Mouse (Mus musculus) liver, embryonic 15.5 days (tissue): ENCODE results near the gene Fgr. TPM values are rescaled to one million over a fixed set of nuclear protein-coding genes. Genes with fewer than 3 reads are reported as not detected.
"Not testable (repeated sequence)": the region's sequence is repeated elsewhere in the genome, so short reads cannot be mapped to it uniquely, and the experiment has no call there.

Experiments used
- ATAC-seq: fragments of 200-750 bp; cut with Nextera tagmentation; 2 replicates; pipeline ENCODE4 v1.8.0; 2017; ENCODE audit warnings: moderate number of reproducible peaks, mild to moderate bottlenecking, moderate library complexity; ENCODE audit not compliant: insufficient read depth
- H3K27ac ChIP-seq: fragments of 300-500 bp; sonication (generic); replicated peaks from 2 replicates; pipeline ENCODE4 v1.5.1; 2015; ENCODE audit warnings: mild to moderate bottlenecking, inconsistent platforms
- H3K27me3 ChIP-seq: fragments of 300-500 bp; sonication (generic); 2 replicates; pipeline ENCODE4 v1.6.1; 2015; ENCODE audit warnings: mild to moderate bottlenecking, inconsistent platforms
- H3K36me3 ChIP-seq: fragments of 300-500 bp; sonication (generic); replicated peaks from 2 replicates; pipeline ENCODE4 v1.6.1; 2015; ENCODE audit warnings: moderate library complexity, mild to moderate bottlenecking, inconsistent platforms
- H3K4me1 ChIP-seq: fragments of 300-500 bp; sonication (generic); replicated peaks from 2 replicates; pipeline ENCODE4 v1.6.1; 2015; ENCODE audit warnings: inconsistent platforms
- H3K4me2 ChIP-seq: fragments of 300-500 bp; sonication (generic); 2 replicates; pipeline ENCODE4 v1.6.1; 2015; ENCODE audit warnings: moderate library complexity, mild to moderate bottlenecking, inconsistent platforms
- H3K4me3 ChIP-seq: fragments of 300-500 bp; sonication (generic); replicated peaks from 2 replicates; pipeline ENCODE4 v1.5.1; 2015; ENCODE audit warnings: mild to moderate bottlenecking, inconsistent platforms
- H3K9ac ChIP-seq: fragments of 300-500 bp; sonication (generic); 2 replicates; pipeline ENCODE4 v1.6.1; 2015; ENCODE audit warnings: moderate library complexity, mild to moderate bottlenecking, inconsistent platforms
- H3K9me3 ChIP-seq: fragments of 300-500 bp; sonication (generic); replicated peaks from 2 replicates; pipeline ENCODE4 v1.6.1; 2016; ENCODE audit warnings: inconsistent platforms
- WGBS: fragments of 180-500 bp; shearing (Covaris S2); methylation state at CpG from one replicate; pipeline ENCODE4 v1.1.7; 2015; ENCODE audit warnings: mixed read lengths; ENCODE audit not compliant: insufficient replicate concordance; 5-methylcytosine and 5-hydroxymethylcytosine counted together
- polyA plus RNA-seq: library from polyadenylated mRNA; unstranded; fragments of >200 nt; fragmentation: Nextera tagmentation; extraction: Ambion mirVana; gene quantifications from 2 replicates; pipeline ENCODE4 v1.2.1, GENCODE M21; 2015

The Fgr gene
- polyA plus RNA-seq, 1 experiment from 2014 or later, result 2.8 TPM

DNA sequence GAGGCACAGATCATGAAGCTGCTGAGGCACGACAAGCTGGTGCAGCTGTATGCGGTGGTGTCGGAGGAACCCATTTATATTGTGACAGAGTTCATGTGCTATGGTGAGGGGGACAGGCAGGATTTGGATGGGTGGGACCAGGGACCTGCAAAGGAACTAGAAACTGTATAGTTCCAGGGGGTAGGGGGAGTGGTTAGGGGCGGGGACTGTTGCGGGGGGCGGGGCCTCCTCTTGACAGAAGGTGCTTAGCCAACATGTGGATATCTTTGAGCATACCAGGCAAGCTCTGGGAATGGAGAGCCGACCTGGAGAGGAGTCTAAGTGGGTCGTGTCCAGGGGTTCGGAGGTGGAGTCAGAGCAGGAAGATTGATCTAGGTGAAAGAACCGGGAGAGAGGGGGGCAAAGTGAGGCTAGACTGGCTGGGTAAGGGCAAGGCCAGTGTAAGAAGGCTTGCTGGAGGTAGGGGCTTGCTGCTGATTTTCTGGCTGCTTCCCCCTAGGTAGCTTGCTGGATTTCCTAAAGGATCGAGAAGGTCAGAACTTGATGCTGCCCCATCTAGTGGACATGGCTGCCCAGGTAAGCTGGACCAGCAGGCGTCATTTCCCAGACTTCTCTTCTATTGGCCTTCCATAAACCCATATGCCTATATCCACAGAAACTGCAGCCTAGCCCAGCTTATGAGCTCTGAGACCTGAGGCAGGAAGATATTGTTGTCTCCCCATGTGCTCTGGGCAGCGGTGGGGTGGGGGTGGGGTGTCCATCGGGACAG is 23.8 kb downstream of the Fgr start:
- Histone ChIP-seq H3K36me3 (no peaks in the 10 kb centered on the region), H3K27ac (no peak overlapping the region), H3K4me2 (no peak overlapping the region), H3K4me1 (0 out of 2 replicates have a peak, but pooled peaks cover 1% of the 10 kb centered on the region), H3K27me3 (peaks cover 3% of the 10 kb centered on the region; the same call in 1 of the 2 replicates), H3K9me3 (no peaks in the 10 kb centered on the region), H3K9ac (no peak overlapping the region), H3K4me3 (no peak overlapping the region)
- 44% methylated on average over 14 of the region's 14 CpGs for WGBS
- ATAC-seq, result no peak

GRCm38 (mm10) chr4:133002896-133003295 is 29.0 kb downstream of the Fgr start:
- ATAC-seq, result no peak
- H3K4me1 ChIP-seq, result peaks cover 36% of the 10 kb centered on the region
- no peak overlapping the region for H3K4me3 ChIP-seq
- WGBS, result 56% methylated on average over 10 of the region's 10 CpGs
- no peaks in the 10 kb centered on the region; the same call in 1 of the 2 replicates for H3K36me3 ChIP-seq
- no peak overlapping the region for H3K9ac ChIP-seq
- no peak overlapping the region for H3K27ac ChIP-seq
- no peaks in the 10 kb centered on the region for H3K9me3 ChIP-seq
- peaks cover 9% of the 10 kb centered on the region; the same call in 1 of the 2 replicates for H3K27me3 ChIP-seq
- H3K4me2 ChIP-seq, result no peak overlapping the region

DNA sequence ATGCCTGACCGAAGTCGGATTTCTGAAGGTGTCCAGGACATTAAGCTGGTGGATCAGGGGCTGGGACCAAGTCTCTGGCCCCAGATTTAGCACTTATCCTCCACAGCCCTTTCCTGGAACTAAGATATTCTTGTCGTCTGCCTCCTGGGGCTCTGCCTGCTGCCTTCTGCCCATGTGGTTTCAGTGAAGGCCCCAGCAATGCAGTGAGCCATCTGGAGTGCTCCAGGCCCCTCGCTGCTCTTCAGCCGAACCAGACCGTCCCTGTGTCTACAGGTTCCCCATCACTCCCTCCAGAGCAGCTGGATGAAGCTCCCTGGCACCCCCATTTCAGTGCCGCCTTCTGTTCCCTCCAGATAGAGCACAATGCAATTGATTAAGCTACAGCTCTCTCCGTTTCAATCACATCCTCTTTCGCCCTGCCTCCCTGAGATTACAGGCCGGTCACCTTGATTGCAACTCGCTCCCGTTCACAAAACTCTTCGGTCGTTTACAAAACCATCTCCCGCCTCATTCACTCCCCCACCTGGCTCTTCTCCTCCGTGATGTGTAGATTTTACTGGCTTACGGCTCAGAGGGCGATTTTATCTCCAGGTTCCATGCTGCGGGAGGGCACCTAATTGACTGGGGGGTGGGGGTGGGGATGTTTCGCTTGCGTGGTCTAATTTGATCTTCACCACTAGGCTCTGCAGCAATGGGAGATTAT is 29.6 kb downstream of the Fgr start:
- no peak overlapping the region for H3K4me3 ChIP-seq
- peaks cover 42% of the 10 kb centered on the region for H3K4me1 ChIP-seq
- no peaks in the 10 kb centered on the region; the same call in 1 of the 2 replicates for H3K36me3 ChIP-seq
- H3K27me3 ChIP-seq, result peaks cover 9% of the 10 kb centered on the region; the same call in 1 of the 2 replicates
- 41% methylated on average over 21 of the region's 21 CpGs for WGBS
- H3K27ac ChIP-seq, result no peak overlapping the region
- ATAC-seq, result no peak
- H3K4me2 ChIP-seq, result no peak overlapping the region
- H3K9ac ChIP-seq, result no peak overlapping the region
- no peaks in the 10 kb centered on the region for H3K9me3 ChIP-seq

DNA sequence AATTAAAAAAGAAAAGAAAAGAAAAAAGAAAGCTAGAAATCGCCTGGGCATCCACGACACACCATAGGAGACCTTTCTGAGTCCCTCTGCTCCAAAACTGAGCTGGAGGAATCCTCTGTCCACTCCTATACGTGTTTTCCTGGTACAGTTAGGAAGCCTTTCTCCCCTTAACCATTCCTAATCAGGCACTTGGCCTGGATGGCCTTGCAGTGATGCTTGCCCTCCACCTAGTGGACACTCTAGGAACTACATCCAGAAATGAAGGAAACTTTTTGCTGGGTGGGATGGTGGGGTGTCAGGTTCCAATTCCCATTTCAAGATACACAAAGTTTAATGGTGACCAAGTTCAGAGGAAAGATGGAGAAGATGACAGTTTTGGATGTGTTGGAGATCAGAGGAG is 31.3 kb downstream of the Fgr start:
- no peaks in the 10 kb centered on the region for H3K9me3 ChIP-seq
- no peak overlapping the region for H3K4me2 ChIP-seq
- H3K9ac ChIP-seq, result no peak overlapping the region
- peaks cover 20% of the 10 kb centered on the region for H3K27me3 ChIP-seq
- WGBS, result 7% methylated on average over 3 of the region's 3 CpGs
- H3K4me1 ChIP-seq, result peaks cover 45% of the 10 kb centered on the region
- no peak overlapping the region for H3K4me3 ChIP-seq
- no peak overlapping the region for H3K27ac ChIP-seq
- no peaks in the 10 kb centered on the region; the same call in 1 of the 2 replicates for H3K36me3 ChIP-seq
- no peak for ATAC-seq

DNA sequence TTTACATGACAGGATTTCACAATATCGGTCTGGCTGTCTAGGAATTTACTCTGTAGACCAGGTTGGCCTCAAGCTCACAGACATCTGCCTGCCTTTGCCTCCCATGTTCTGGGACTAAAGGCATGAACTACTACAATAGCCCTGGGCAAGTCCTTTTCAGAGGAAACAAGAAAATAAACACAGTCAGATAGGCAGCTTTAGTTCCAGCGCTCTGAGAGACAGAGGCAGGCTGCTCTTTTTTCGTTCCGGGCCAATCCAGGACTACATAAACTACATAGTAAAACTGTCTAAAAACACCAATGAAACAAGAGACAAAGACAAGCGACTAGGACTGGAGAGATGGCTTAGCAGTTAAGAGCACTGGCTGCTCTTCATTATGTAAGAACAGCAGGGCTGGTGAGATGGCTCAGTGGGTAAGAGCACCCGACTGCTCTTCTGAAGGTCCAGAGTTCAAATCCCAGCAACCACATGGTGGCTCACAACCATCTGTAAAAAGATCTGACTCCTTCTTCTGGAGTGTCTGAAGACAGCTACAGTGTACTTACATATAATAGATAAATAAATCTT is 32.1 kb downstream of the Fgr start:
- not testable (repeated sequence) for H3K4me2 ChIP-seq, H3K4me3 ChIP-seq, H3K9me3 ChIP-seq, H3K9ac ChIP-seq, H3K27ac ChIP-seq, ATAC-seq, H3K36me3 ChIP-seq
- Histone ChIP-seq H3K27me3 (peaks cover 28% of the 10 kb centered on the region), H3K4me1 (peaks cover 52% of the 10 kb centered on the region)
- 40% methylated on average over 6 of the region's 6 CpGs for whole genome bisulfite sequencing

DNA sequence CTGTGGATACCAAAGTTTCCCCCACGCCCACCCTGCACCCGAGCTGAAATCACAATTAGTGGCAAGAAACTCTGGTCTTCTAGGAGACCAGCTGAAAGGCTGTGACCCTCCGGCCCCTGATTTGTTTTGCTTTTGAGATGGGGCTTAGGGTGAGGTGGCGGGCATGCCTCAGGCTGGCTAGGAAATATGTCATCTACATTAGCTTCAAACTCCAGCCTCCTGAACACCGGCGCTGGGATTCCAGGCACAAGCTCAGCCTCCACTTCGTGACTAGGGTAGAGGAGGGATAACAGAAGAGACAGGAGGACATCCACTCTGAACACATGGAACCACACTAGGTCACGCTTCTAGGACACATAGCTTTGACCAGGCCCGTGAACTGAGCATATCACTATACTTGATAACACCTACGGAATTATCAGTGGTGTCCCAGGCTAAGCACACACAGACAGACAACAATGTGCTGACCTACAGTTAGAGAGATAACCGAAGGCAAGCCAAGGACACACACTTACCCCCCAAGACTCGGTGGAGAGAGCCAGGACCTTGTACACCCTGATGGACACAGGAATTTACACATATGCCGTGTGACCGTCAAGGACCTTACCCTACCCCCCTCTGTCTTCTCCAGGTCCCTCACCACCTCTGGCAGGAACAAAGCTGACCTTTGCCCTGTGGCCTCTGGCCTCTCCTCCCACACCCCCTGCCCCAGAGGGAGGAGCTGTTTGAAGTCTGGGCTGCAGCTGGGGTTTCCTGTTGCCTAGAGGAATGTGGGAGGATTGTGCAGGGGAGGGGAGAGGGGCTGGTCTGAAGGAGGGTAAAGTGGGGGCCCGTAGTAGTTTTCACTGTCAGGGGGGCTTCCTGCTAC is 33.9 kb downstream of the Fgr start:
- H3K9me3 ChIP-seq, result no peaks in the 10 kb centered on the region
- peak overlapping the region; percentile 46 for H3K4me2 ChIP-seq
- peak; percentile 55 for ATAC-seq
- H3K36me3 ChIP-seq, result no peaks in the 10 kb centered on the region; the same call in 1 of the 2 replicates
- H3K9ac ChIP-seq, result no peak overlapping the region
- peak overlapping the region; percentile 66 for H3K27ac ChIP-seq
- H3K4me1 ChIP-seq, result peaks cover 68% of the 10 kb centered on the region
- WGBS, result 24% methylated on average over 15 of the region's 15 CpGs
- peaks cover 42% of the 10 kb centered on the region for H3K27me3 ChIP-seq
- H3K4me3 ChIP-seq, result peak overlapping the region; percentile 25

- no peak for ATAC-seq
- peaks cover 69% of the 10 kb centered on the region for H3K4me1 ChIP-seq
- 3% methylated on average over 4 of the region's 4 CpGs for WGBS
- H3K27ac ChIP-seq, result no peak overlapping the region
- H3K9me3 ChIP-seq, result no peaks in the 10 kb centered on the region
- peaks cover 53% of the 10 kb centered on the region for H3K27me3 ChIP-seq
- no peaks in the 10 kb centered on the region; the same call in 1 of the 2 replicates for H3K36me3 ChIP-seq
- H3K4me3 ChIP-seq, result no peak overlapping the region
- H3K9ac ChIP-seq, result no peak overlapping the region
- H3K4me2 ChIP-seq, result no peak overlapping the region
These were observed 35.2 kb downstream of the Fgr start for GRCm38 (mm10) chr4:133009131-133009530.

- Histone ChIP-seq H3K9ac (no peak overlapping the region), H3K27me3 (peaks cover 56% of the 10 kb centered on the region), H3K9me3 (no peaks in the 10 kb centered on the region), H3K4me2 (0 out of 2 replicates have a peak overlapping the region, but pooled peaks have one; percentile 92), H3K27ac (no peak overlapping the region), H3K4me1 (peaks cover 72% of the 10 kb centered on the region), H3K4me3 (no peak overlapping the region), H3K36me3 (no peaks in the 10 kb centered on the region; the same call in 1 of the 2 replicates)
- no peak for ATAC-seq
- WGBS, result 34% methylated on average over 5 of the region's 5 CpGs
These were observed 35.8 kb downstream of the Fgr start for GRCm38 (mm10) chr4:133009676-133010075.

GRCm38 (mm10) chr4:133010611-133011010 is 36.7 kb downstream of the Fgr start:
- 2% methylated on average over 17 of the region's 17 CpGs for WGBS

GRCm38 (mm10) chr4:133011028-133011820 is 37.3 kb downstream of the Fgr start, which contains the start of gene Ahdc1:
Gene Ahdc1 (plus strand): TSS chr4:133011260.
- no peaks in the 10 kb centered on the region for H3K36me3 ChIP-seq
- peak within 1 kb of the TSS; percentile 68 for H3K4me3 ChIP-seq
- WGBS, result under 1% methylated on average over 65 of the region's 66 CpGs
- H3K9ac ChIP-seq, result peak within 1 kb of the TSS; percentile 67
- peaks cover 53% of the 10 kb centered on the region for H3K27me3 ChIP-seq
- ATAC-seq, result peak; percentile 78
- peaks cover 72% of the 10 kb centered on the region for H3K4me1 ChIP-seq
- no peaks in the 10 kb centered on the region for H3K9me3 ChIP-seq
- H3K27ac ChIP-seq, result peak within 1 kb of the TSS; percentile 78
- peak within 1 kb of the TSS; percentile 92 for H3K4me2 ChIP-seq

More at GRCm38 (mm10) chr4:133010611-133011010, 36.7 kb downstream of the Fgr start:
- Histone ChIP-seq H3K27me3 (peaks cover 56% of the 10 kb centered on the region), H3K9me3 (no peaks in the 10 kb centered on the region), H3K4me1 (peaks cover 70% of the 10 kb centered on the region), H3K4me2 (peak overlapping the region; percentile 92), H3K36me3 (no peaks in the 10 kb centered on the region), H3K27ac (no peak overlapping the region), H3K4me3 (peak overlapping the region; percentile 68), H3K9ac (no peak overlapping the region)
- ATAC-seq, result no peak
